Mouse (Mus musculus) left cerebral cortex, adult 9 months (tissue): ENCODE measurements at regions not wholly inside any gene's neighbourhood (a gene's known extent, or its start where the extent isn't known, plus 50 kb on each side); places are given as distances from the start of the nearest gene placed in this dataset.
A peak's percentile ranks its signal among the peaks of the same experiment; 100 is the strongest.

Source experiments
- DNase-seq, 2 experiments: peaks; one replicate each; pipeline ENCODE4 v3.0.0; 2022; ENCODE audit warnings: low spot score in 2 of 2

DNA sequence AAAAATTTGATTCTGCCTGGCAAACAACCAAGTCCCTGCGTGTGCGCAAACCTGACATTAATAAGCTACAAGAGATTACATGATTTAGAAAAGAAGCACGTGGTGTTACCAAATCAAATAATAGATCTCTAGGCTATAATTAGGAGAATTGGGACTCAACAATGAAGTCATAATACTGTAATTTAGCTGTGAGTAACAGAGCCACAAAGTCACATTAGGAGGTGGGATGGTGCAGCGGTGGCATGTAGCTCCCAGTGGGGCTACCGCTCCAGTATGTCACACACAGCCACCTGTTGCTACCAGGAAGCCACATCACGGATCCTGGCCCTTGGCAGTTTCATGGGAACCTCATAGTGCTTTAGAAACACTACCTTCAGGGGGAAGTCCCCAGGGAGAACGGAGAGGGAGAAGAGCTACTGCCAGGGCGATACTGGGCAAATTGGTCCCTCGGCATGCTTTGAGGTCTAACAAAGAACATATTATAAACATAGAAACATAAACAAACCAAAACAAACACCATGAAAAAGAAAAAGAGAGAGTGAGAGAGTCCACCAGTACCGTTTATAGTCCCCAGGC, 551.2 kb downstream of the Insc start:
- no peak for DNase-seq

DNA sequence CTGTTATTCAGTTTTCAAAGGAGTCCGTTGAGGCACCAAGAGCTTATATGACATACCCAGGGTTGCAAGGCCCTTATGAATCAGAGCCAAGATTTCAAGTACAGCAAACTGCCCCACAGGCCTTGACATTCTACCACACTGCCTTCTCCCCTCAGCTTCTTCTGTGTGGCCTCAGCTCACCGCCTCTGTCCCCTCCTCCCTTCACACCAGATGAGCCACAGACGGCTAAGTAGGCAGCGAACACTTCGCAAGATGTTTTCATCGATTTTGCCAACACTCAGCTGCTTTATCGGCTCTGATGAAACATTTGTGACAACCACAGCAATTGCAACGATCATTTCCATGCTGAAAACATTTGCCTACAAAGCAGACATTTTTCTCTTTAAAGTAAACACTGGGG, 556.7 kb downstream of the Insc start:
- no peak for DNase-seq

DNA sequence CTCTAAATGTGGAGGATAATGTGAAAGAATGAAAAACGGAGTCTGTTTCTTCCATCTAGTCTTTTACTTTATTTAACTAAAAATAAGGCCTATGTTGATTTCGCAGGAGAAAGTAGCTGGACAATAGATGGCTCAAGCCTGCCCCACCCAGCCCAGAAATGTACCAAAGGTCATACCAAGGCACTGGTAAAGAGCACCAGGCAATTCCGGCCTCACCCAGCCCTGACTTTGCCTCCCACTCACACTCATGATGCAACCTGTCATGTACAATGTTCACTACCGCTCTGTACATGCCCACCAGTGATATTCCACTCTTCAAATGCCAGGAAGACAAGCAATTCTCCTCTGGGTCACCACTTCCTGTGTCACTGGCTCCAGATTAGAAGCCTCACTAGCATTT, 564.9 kb downstream of the Insc start:
- DNase-seq, result no peak

DNA sequence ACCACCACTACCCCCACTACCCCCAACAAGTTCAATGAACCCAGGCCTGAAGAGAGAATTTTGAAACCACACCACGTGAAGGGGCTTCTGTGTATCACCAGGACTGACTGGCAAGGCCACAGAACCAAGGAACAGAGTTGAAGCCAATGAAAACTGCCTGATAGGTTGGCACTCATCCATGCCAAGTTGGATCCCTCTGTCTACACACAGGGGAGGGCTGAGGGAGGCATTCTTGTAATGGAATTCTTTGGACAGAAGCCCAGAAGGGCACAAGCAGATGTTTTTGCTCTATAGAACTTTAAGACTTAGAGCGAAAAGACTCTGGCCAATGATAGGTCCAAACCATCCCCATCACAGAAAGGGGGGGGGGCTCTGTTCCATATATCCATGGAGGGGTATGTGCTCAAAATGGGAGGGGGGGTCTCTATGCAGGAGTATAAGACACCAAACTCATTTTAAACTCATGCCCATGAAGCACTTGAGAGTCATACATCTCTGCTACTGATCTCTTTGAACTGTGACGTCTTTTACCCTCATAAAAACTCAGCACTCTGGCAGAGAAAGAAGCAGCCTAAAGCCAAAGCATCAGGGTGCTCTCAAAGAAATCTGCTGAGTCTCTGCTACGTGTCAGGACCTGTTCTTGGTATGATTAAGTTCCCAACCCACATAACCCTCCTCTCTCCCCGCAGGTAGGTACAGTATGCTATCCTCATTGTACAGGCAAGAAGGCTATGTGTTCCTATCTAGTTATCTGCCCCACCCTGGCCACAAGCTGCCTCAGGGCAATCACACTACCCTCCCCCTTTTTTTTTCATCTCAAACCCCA, 567.1 kb downstream of the Insc start:
- no peak for DNase-seq

DNA sequence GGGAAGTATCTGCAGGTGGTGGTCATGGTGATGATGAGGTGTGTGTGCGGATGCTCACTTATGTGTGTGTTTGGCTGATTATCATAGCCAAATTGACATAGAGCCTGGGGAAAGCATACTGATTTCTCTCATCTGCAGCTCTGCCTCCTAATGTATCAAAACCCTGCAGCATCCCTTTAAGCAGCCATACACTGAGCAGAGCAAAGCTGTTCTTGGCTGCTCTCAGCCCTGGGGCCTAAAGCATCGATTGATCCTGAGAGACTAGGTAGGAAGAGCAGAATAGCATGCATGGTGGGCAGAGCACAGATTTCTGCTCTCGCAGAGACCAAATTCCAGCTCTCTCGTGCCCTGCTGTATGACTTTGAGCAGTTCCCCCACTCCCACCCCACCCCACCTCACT, 576.0 kb downstream of the Insc start:
- DNase-seq, result no peak

DNA sequence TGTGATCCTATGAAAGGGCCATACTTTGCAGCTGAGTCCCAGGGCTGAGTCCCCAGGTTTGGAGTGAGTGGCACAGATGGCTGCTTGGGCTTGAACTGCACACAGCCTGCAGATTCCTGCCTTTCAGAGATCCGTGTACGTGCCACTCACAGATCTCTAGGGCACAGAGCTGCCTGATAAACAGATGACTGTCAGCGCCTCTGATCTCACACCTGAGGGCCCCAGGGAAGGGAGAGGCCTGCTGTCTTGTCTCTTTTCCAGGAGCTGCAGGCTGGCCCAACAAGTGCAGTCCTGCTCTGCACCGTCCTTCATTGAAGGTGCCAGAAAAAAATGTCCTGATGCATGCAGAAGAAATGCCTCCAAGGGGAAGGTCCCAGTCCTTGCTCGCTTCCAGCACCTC, 579.5 kb downstream of the Insc start:
- no peak for DNase-seq

DNA sequence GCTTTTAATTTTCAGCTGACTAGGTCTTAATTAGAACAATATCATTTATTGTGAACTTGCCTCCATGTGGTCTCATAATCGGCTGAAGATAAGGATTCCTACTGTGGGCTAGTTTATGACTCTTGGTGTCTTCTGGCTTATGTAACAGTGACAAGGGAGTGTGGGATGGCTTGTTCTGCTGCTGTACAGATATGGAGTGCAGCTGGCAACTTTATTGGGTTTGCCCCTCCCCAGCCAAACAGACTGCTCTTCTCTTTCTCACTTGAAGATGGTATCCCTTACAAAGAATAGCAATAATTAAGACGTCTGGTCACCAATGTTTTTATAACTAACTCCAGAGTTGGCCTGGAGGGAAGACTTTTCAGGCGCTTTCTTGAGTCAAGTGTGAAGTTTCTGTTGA, 584.8 kb downstream of the Insc start:
- DNase-seq, result no peak

DNA sequence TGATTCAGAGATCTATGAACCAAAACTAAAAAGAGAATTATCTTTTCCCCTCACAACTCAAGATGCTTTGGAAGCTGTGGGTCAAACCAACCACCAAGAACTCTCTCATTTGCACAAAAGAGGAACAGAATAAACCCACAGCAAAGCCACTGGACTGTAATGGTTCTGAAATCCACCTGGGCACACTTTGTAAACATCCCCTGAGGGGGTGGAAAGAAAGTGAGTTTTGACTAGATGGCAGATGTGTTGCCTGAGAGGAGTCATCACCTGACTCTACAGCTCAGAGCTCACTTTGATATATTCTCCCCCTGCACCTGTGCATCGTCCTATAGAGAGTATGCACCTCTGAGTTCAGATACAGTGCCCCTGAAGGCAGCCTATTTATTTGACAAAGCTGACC, 588.2 kb downstream of the Insc start:
- DNase-seq, result no peak

DNA sequence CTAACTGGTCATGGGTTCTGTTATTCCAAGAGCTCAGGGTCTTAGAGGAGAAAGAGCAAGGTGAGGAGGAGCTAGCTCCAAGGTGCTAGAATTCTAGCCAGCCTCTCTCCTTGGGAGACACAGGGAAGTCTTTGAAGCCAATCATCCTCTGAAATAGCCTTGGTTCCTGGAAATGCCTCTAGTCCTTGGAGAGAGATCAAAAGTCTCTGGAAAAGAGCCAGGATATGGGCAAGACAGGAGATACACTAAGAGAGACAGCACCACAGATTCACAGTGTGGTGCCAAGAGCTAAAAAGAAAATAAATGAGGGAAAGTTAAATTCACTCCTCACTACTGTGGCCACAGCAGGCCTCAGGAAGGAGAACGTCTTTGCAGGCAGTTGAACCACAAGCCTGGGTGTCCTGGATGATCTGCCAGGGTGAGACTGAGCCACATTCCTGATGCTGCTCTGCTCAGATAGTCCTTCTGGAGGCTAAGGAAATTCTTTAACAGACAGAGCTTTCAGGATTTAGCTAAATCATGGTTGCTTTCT, 589.6 kb downstream of the Insc start:
- DNase-seq, result no peak

DNA sequence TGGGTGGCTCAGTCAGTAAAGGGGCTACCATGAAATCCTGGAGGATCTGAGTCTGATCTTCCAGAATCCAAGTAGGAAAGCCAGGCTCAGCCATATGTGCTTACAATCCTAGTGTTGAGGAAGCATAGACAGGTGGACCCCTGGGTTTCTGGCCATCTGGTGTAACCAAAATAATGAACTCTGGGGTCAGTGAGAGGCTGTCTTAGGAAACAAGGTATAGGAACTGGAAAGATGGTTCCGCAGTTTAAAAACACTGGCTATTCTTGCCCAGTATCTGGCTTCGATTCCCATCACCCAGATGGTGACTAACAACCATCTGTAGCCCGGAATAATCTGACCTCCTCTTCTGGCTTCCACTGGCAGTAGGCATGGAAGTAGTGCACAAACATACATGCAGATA, 591.6 kb downstream of the Insc start:
- no peak for DNase-seq

DNA sequence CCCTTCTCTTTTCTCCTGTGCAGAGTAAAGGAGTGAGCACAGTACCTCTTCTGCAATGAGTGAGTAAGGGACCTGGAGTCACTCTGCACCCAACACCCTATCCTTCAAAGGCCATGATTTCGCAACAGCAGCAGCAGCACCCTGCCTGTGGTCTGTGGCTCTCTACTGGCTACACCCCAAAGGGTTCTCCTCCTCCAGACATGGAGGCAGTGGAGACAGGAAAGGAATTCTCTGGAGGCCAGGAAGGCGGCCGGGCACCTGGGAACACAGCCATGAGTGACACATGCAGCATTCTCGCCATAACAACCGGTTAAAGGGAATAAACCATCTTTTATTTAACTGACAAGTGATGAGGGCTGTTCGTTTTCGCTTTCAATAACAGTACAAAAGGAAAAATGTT, 596.7 kb downstream of the Insc start:
- DNase-seq, result peak in 1 of 2 experiments; percentile 3

DNA sequence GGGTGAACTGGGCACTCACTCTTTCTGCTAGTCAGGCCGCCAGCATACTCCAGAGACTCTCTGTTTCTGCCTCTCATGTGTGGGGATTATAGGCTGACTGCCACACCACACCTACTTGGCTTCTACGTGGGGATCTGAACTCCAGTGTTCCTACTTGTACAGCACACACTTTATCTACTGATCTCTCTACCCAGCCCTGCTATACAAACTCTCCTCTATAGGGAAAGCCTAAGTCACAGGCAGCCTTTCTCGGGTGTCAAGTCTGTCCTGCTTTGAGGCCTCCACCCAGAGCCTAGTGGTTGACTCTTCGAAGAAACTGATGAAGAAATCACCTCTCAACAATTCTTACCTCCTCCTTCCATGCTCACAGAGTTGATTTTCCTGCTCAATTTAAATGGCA, 597.5 kb downstream of the Insc start:
- no peak for DNase-seq

DNA sequence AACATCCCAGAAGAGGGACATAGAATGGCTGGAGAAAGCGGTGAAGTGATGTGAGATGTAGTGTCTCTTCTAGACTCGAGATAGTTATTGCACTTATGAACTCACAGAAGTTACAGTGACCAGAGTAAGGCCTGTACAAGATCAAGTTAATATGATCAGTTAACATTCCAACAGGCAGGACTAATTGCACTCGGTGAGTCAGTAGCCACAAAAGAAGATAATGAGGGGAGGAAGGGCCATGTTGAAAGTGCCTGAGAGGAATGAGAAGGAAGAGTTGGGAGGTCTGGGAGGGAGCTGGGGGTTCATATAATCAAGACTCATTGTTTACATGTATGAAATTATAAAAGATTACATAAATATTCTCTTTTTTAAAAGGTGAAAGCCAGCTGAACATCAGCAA, 602.3 kb downstream of the Insc start:
- DNase-seq, result no peak

DNA sequence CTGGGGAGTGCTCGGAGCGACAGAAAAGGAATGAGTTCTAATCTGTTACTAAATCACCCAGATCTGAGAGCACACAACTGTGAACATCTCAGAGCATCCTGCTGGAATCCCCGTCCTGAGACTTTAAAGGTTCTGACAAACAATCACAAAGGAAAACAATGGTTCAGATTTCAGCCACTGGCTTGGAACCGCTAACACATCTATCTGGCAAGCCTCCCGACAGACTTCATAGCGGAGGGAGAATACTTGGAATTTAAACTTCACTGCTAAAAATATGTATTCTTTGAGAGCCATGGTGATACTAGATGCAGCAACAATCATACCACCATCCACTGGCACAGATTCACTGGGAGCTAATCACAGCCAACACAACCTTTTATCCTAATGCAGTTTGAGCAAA, 615.2 kb downstream of the Insc start:
- no peak for DNase-seq

DNA sequence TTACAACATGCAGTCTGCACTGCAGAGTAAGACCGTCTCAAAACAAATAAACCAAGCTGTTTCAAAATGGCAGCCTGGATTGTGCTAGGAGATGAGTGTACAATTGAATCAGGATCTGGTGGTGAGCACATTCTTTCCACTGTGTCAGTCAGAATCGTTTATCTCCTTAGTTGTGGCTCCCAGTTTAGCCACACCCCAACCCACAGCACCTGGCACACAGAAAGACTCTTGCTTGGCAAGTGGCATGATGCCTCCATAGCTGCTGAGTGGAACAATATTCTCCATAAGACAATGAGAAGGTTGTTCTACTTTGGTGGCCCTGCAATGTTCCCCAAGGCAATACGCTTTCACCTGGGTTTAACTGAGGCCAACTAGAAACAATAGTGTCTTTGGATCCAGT, 616.6 kb downstream of the Insc start:
- no peak for DNase-seq

DNA sequence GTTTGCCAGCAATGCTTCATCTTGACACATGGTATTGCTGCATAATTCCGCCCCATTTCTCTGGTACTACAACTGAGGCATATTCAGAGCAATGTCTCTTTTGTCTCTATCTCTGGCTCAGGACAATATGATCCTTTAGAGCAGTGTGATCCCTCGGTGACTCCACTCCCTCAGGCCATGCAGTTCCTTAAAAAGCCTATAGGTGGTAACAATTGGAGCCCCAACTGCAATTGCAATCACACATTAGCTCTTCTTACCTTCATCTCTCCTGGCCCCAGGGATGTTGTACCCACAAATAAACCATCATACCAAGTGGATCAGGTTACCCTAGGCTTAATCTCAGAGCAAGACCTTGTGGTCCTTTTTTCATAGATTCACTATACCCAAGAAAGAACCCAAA, 618.6 kb downstream of the Insc start:
- no peak for DNase-seq

DNA sequence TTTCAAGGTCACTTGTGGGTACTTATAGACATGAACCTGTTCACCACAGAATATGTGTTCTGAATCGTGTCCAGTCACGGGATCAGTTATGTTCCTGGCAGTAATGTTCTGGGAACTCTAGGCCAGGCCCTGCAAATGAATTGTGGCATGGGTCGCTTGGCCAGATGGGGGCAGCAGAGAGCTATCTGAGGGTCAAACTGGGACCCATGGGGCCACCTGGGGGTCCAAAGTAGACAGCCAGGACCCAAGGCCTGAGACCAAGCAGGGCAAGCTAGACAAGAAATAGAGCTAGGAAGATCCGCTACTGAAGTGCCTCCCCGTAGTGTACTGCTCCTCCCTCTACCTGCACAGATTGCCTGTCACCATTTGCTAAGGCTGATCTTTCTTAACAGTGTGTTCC, 623.4 kb downstream of the Insc start:
- DNase-seq, result peak in 1 of 2 experiments; percentile 39

DNA sequence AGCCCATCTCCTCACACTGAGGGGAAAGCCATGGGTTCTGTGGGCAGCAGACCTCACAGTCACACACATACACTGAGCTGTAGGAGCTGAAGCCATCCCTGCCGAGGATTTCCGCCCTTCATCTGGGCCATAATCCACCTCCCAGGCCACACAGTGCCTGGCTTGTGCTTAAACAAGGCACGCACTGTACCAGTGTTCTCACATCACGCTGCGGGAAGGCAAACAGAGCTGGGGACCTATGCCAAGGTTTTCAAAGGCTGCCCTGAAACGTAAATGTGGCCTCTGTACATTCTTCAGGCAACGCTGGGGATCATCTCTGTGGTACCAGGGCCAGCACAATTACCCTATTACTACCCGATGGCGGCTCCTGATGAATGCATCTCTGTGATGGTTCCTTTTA, 627.6 kb downstream of the Insc start:
- no peak for DNase-seq

DNA sequence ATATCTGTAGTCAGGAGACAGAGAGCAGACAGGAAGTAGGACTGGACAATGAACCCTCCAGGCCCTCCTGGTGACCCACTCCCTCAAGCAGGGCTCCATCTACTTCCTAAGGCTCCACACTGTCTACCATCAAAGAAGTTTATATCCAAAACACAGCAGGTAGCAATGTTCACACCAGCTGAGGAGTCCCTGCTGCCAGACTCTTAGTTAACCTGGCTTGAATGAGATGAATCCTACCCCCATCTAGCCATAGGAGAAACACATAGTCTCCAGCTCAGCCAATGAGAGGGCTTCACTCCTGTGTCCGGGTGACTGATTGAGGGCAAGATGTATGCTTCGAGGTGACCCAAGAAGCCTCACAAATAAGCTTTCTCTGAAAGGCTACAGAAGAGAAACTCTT, 629.4 kb downstream of the Insc start:
- DNase-seq, result no peak

DNA sequence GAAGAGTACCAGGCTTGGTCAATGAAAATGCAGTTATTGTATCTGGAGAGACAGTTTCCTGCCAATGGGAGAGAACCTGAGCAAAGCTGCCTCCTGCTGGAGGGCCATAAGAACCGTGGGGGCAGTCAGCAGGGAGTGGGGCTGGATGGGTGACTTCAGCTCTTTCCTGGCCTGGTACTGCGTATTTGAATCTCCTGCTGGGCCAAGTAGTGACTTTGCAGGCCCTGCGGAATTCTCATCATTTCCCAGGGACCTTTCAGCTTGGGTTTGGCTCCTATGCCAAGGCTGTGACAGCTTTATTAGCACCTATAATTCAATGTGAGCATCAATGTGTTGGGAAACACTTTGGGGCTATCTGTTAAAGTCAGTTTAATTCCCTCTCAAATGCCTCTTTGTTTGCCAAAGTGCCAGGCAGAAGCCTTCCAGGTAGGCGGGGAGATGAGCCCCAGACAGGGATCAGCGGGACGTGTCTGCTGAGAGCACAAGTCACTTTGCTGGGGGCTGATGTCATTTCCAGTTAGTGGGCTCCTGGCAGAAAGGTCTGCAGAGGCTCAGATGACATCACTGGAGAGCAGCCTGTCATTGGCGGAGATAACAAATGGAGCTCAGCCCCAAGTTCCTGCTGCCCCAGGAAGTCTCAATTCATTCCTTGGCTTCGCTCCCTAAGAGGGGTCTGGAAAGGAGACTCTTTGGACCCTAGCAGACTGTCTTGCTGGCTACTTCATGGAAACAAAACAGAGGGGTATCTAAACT, 630.5 kb downstream of the Insc start:
- DNase-seq, result no peak

DNA sequence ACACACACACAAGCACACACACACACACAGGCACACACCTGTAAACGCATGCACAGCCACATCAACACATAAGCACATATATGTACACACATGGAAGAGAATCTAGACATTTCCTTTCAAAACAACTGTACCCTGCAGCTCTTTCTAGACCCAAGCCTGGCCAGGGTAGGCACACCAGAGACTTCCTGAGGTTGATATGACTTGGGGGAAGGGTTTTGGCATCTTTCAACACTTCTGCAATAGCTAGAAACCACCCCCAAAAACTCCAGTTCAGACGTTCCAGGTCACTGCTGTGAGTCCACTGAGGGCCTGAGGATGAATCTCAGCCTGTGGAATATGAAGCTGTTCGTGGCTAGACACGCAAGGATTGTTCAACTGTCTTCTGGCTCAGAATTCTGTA, 632.6 kb downstream of the Insc start:
- no peak for DNase-seq

DNA sequence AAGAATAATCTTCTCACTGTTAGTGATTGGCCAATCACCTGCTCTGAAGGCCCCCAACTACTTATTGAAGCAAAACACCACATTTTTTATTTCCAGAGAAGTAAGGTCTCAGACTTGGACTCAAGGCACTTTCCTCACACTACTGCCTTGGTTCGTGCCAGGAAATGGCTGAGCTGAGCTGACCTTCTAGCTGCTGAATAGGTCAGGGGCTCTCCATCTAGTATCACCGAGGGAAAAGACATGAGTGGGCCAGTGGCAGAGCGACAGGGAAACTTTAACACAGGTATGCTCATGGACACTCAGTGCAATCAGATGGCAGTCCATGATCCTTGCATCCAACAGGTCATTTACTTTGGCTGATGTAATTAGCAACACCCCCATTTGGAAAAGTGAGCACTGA, 635.3 kb downstream of the Insc start:
- no peak for DNase-seq

DNA sequence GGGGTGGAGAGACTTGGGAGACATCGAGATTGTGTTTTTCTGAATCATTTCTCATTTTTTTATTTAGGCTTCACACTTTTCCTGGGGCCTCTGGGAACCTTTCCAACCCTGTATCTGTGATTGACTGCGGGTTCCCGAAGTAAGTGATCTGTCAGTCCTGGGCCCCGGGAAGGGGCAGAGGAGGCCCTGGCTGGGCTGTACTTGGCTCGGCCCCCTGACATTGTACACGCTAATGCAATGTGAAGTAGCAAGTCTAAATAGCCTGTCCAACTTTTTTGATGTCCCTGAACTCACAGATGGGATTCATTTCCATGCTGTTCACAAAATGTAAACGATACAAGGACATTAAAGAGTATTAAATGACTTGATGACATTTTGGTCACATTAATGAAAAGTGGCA, 636.1 kb downstream of the Insc start:
- no peak for DNase-seq
